Mouse (Mus musculus): ENCODE measurements at regions not wholly inside any gene's neighbourhood (a gene's known extent, or its start where the extent isn't known, plus 50 kb on each side); places are given as distances from the start of the nearest gene placed in this dataset.

DNA sequence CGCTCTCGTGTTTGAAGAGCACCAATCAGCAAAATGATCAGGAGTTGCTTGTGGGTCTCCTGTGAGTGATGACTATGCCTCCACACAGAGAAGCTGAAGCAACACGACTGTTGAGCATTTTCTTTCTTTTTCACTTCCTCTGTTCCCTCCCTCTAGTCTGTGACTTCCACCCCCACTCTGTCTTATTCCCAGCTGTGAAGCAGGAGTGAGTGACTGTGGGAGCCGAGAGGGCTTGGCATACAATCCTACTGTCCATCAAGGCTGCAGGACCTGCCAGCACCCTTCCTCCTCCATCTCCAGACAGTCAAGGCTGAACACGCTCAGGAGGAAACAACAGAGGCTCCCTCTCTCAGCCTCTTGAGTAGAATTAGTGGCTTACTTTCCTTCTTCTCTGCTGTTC, 401.3 kb downstream of the Plcl1 start:
- no peak for DNase-seq (ENCODE audit: low read depth in 2 of 2, low spot score in 2 of 2)

DNA sequence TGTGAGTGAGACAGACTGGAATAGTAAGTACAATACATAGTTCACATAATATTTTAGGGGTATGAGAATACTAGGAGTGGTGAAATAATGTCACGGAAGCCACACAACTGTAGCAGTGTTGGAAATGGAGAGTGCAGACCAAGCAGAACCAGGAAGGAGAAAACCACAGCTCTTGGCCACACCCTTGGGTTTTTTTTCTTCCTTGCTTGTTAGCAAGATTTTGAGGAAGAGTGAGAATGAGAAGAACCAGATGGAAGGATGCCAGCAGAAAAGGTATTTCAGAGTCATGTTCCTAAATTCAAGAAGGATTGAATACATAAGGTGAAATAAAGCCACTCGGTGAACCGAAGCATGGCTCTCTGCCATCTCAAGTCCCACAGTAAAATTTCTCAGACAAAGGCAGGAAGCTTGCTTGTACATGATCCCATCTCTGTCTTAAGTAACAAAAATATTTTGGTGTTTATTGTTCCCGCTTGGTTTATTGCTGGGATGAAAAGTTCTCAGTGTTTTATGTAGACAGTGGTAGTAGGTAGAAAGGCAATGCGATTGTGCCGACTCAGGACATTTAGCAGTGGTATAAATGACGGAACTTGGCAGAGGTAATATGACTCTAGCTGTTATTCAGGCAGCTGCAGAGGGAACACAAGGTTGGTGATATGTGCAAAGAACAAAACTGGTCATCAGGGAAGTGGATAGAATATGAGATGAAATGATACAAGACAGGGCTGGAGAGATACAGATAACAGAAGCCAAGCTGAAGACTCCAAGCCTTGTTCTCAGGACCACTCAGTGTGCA, 403.2 kb downstream of the Plcl1 start:
- no peak for DNase-seq (ENCODE audit: low read depth in 2 of 2, low spot score in 2 of 2)

DNA sequence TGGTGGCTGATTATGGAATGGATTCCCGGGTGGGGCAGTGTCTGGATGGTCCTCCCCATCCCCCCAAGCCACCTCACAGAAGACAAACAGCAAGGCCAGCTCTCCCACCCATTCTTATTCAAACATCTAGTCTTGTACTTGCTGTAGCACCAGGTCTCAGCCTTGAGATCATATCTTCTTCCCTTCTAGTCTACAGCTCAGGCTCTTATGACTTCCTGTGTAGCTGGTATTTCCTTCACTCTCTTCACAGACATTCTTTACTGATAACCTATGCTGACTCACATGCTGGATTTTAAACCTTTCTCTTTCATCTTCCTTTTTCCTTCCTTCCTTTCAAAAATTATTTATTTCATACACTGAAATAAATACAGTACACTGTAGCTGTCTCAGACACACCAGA, 406.8 kb downstream of the Plcl1 start:
- DNase-seq (ENCODE audit: low read depth in 2 of 2, low spot score in 2 of 2), result no peak

GRCm38 (mm10) chr1:55820866-55821500, 415.3 kb downstream of the Plcl1 start:
- DNase-seq (ENCODE audit: low read depth in 2 of 2, low spot score in 2 of 2), result no peak

DNA sequence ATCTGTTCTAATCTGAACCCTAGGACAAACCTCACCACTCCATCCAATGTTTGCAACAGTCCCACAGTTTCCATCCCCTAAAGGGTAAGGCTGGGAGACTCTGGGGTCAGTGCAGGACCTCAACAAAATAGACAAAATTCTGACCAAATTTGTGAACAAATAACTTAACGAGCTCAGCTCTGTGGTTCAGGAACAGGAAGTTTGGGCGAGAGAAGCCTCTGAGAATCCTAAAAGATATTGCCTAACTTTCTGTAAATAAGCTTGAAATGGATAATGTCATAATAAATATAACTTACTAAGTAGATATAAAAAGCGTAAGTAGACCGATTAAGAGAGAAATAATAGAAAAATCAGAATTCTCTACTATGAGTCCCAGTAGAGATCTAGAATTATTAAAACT, 416.9 kb downstream of the Plcl1 start:
- DNase-seq (ENCODE audit: low read depth in 2 of 2, low spot score in 2 of 2), result no peak

DNA sequence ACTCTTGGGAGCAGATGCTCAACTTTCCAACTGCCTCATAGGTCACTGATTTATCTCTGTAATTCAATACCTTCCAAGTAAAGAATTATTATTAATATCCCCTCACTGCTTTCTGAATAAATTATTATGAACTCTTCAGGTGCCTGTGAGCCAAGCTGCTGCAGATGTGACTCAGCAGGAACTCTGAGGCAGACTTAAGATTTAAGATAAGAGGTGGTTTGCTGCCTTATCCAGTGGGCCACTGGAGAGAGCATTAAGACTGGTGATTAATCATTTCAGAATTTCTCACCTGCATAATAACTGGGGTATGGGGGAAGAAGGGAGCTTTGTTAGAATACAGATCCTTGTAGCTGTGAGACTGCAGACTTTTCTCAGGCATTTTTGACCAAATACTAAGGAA, 421.5 kb downstream of the Plcl1 start:
- DNase-seq (ENCODE audit: low read depth in 2 of 2, low spot score in 2 of 2), result no peak

GRCm38 (mm10) chr1:55835281-55835680, 429.6 kb downstream of the Plcl1 start:
- DNase-seq (ENCODE audit: low read depth in 2 of 2, low spot score in 2 of 2), result no peak

GRCm38 (mm10) chr1:55836750-55837149, 431.0 kb downstream of the Plcl1 start:
- no peak for DNase-seq (ENCODE audit: low read depth in 2 of 2, low spot score in 2 of 2)

DNA sequence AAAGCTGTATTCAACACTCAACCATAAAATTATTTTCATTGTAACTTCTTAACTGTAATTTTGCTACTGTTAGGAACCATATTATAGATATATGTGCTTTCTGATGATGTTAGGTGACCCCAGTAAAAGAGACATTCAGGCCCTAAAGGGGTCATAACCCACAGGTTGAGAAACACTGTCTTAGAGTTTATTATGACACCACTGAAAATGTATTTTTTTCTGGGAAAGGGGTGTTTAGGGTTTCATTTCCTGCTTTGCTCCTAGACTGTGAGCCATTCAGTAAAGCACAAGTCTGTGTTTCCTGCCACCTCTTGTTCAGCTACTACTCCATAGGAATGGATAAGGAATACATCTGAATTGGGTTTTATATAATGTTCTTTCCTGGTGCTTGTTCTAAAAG, 431.6 kb downstream of the Plcl1 start:
- DNase-seq (ENCODE audit: low read depth in 2 of 2, low spot score in 2 of 2), result no peak

DNA sequence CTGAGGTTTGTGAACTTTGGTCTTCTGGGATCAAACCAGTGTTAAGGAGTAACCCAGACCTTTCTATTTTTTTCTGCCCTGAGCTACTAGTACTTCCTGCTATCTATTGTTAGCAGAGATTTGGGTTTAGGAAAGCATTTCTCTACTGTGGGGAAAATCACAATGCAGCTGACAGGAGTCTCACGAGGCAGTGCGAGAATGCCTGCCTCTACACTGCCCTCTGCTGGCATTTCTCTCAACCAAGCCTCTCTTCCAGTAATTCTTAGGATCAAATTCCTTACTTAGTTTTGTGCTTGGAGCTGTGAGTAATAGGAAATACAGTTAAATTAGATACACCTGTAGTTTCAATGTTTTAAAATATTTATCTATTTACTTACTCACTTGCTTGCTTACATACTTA, 432.4 kb downstream of the Plcl1 start:
- DNase-seq (ENCODE audit: low read depth in 2 of 2, low spot score in 2 of 2), result no peak

GRCm38 (mm10) chr1:55848806-55849205, 443.1 kb downstream of the Plcl1 start:
- no peak for DNase-seq (ENCODE audit: low read depth in 2 of 2, low spot score in 2 of 2)

GRCm38 (mm10) chr1:55852354-55852753, 446.6 kb downstream of the Plcl1 start:
- DNase-seq (ENCODE audit: low read depth in 2 of 2, low spot score in 2 of 2), result no peak

- no peak for DNase-seq (ENCODE audit: low read depth in 2 of 2, low spot score in 2 of 2)
Observed at GRCm38 (mm10) chr1:55859113-55859512, 453.4 kb downstream of the Plcl1 start.

GRCm38 (mm10) chr1:55863113-55863512, 457.4 kb downstream of the Plcl1 start:
- DNase-seq (ENCODE audit: low read depth in 2 of 2, low spot score in 2 of 2), result no peak

DNA sequence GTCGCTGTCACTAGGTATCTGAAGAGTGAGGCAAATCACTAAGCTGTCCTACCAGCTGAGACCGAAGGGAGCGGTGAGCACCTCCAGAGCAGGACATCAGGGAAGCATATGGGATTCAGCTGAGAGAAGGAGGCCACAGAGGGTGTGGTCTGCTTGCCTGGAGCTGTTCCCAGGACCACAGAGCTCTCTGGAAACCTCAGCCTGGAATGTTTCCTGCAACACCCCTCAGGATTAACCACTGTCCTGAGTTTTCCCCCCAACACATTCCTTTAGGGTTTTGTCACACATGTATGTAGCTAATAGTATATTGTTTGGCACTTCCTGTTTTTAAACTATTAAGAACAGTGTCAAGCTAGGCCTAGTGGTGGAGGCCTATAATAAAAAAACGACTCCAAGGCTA, 459.6 kb downstream of the Plcl1 start:
- DNase-seq (ENCODE audit: low read depth in 2 of 2, low spot score in 2 of 2), result no peak

GRCm38 (mm10) chr1:55866677-55867076, 461.0 kb downstream of the Plcl1 start:
- DNase-seq (ENCODE audit: low read depth in 2 of 2, low spot score in 2 of 2), result no peak

- no peak for DNase-seq (ENCODE audit: low read depth in 2 of 2, low spot score in 2 of 2)
Observed at GRCm38 (mm10) chr1:55873583-55873982, 467.9 kb downstream of the Plcl1 start.

GRCm38 (mm10) chr1:55874143-55874867, 468.6 kb downstream of the Plcl1 start:
- DNase-seq (ENCODE audit: low read depth in 2 of 2, low spot score in 2 of 2), result peak; percentile 3 to 30

DNA sequence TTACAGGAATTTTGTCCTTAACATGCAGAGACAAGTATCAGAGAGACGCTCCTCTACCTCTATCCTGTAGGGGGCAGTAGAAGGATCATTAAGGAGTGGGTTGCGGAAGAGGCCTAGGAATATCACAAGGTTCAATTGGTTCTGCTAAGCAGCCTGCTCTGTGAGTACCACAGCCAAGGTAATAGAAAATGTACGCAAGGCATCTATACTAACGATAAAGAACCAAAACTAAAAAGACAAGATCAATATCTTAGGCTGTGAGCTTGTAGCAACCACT, 469.1 kb downstream of the Plcl1 start:
- no peak for DNase-seq (ENCODE audit: low read depth in 2 of 2, low spot score in 2 of 2)

DNA sequence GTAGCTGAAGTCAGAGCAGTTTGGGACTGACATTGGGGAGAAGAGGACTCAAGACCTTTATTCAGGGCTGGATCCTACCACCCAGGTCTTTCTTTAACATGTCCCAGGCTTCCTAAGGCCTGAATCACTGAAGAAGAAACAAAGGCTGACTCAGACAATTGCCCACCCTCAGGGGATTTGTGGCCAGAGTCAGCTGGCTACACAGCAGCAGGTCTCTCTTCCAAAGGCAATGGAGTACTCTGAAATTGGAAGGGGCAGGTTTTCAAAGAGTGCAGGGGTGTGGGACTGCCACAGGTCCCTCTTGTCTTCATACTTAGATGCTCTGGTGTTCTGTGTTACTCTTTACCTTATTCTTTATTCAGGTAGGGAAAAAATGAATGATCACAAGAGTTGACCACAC, 478.9 kb downstream of the Plcl1 start:
- DNase-seq (ENCODE audit: low read depth in 2 of 2, low spot score in 2 of 2), result no peak

GRCm38 (mm10) chr1:55886383-55887070, 480.8 kb downstream of the Plcl1 start:
- DNase-seq (ENCODE audit: low read depth in 2 of 2, low spot score in 2 of 2), result no peak

DNA sequence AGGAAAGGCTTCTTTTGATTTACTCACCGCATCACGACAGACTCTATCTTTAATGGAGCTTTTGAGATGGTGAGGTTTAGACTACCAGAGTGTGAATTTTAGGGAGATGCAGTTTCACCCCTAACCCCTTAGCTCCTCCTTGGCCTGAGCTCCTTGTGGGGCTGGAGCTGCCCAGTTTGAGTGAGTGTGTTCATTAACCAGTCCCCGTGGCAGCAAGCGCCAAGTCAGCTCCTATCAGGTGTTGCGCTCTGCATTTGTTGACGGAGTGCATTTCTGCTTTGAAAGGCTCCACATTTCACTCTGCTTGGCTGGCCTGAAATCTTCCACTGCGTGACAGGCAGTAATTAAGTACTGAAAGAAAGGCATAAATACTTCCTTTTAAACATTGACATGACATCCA, 481.7 kb downstream of the Plcl1 start:
- no peak for DNase-seq (ENCODE audit: low read depth in 2 of 2, low spot score in 2 of 2)
